In genomic region chr4:9724801-9725200, GRCm38 (mm10) we compare ENCODE assay signal across 6 mouse cellular contexts.
DNase-seq lines count a peak whose midpoint lies in the region; TF ChIP-seq lines count a peak whose summit lies in the region.
"Not testable (repeated sequence)": the region's sequence is repeated elsewhere in the genome, so short reads cannot be mapped to it uniquely, and the experiment has no call there.

No protein-coding gene starts in this region.

- H3K4me3 ChIP-seq in ES-Bruce4 (ENCODE audit: low read depth, low read length); ES-E14 (ENCODE audit: insufficient read depth in 1 of 2, low read depth in 1 of 2, low read length in 2 of 2, poor library complexity in 1 of 2, severe bottlenecking in 1 of 2): not testable (repeated sequence)

- H3K9ac ChIP-seq in ES-Bruce4 (ENCODE audit: low read depth, poor library complexity, severe bottlenecking); ES-E14 (ENCODE audit: insufficient read depth, low read depth, low read length, poor library complexity, severe bottlenecking): not testable (repeated sequence)

- not testable (repeated sequence) for TF ChIP-seq POLR2A in ES-Bruce4 (IDR thresholded peaks at IDR 0.05; ENCODE audit: insufficient read depth, low read length)

- not testable (repeated sequence) for H3K9me3 ChIP-seq in ES-Bruce4 (replicated peaks; ENCODE audit: control insufficient read depth, insufficient read depth, low read length, poor library complexity, severe bottlenecking); ES-E14 (ENCODE audit: control insufficient read depth, insufficient read depth, low read depth, low read length)

- H3K36me3 ChIP-seq in ES-Bruce4 (ENCODE audit: control insufficient read depth, insufficient read depth, low read length, poor library complexity, severe bottlenecking); ES-E14 (ENCODE audit: control insufficient read depth, insufficient read depth, low read length, poor library complexity, severe bottlenecking): not testable (repeated sequence)

- peak; percentile 67 for TF ChIP-seq EP300 in ES-Bruce4 (IDR thresholded peaks at IDR 0.05; ENCODE audit: insufficient read depth, low read depth, low read length)

- not testable (repeated sequence) for H3K4me1 ChIP-seq in ES-Bruce4 (ENCODE audit: control insufficient read depth, insufficient read depth, low read length); ES-E14 (ENCODE audit: control insufficient read depth in 2 of 2, insufficient read depth in 2 of 2, low read length in 2 of 2, poor library complexity in 1 of 2)

- DNase-seq in ES-CJ7 (ENCODE audit: low read depth, low spot score) = peak; percentile 67
- DNase-seq in ES-E14 (ENCODE audit: low read depth, low spot score) = peak; percentile 9
- peak; percentile 33 for DNase-seq in R1 (ENCODE audit: low read depth, low spot score)
- DNase-seq in ZHBTc4 (ENCODE audit: low read depth, low spot score) = peak; percentile 53
- peak; percentile 57 for DNase-seq in heart, adult 11 months

- peak overlapping the region; percentile 76; the same call in 1 of the 2 replicates for H3K27ac ChIP-seq in ES-Bruce4 (ENCODE audit: insufficient read depth, low read length)
- H3K27ac ChIP-seq in ES-E14 (ENCODE audit: insufficient read depth, low read depth, low read length, poor library complexity, severe bottlenecking) = not testable (repeated sequence)

- in situ Hi-C loops in ES-E14 (cut with MboI; ENCODE audit: low sequenced_read_pairs in 2 of 2, unreplicated experiment in 2 of 2) = not testable (repeated sequence)

- not testable (repeated sequence) for TF ChIP-seq CTCF in ES-Bruce4 (IDR thresholded peaks at IDR 0.05; ENCODE audit: low read depth, low read length)

- H3K27me3 ChIP-seq in ES-Bruce4 (ENCODE audit: control insufficient read depth, insufficient read depth, low read length, poor library complexity, severe bottlenecking) = not testable (repeated sequence)

Comparison
In these comparisons a context has a peak if more than half of its experiments do, and no peak if none do; other contexts are left out.
1. DNase-seq: peak in every context shown above with its lines; median percentile 67 in ES-CJ7; 57 in heart, adult 11 months; 53 in ZHBTc4; 33 in R1; 9 in ES-E14.